Mouse (Mus musculus) cerebellum, postnatal 10 days (tissue): ENCODE results near the gene Pced1b.
"Not testable (repeated sequence)": the region's sequence is repeated elsewhere in the genome, so short reads cannot be mapped to it uniquely, and the experiment has no call there.

Experiments used
- DNase-seq, 2 experiments: peaks; one replicate each; pipeline ENCODE4 v3.0.0; 2021; ENCODE audit warnings: mixed read lengths in 2 of 2

Pced1b gene

GRCm38 (mm10) chr15:97345110-97345509 lies 98.2 kb downstream of the Pced1b start:
- no peak for DNase-seq

GRCm38 (mm10) chr15:97345917-97346316 lies 99.0 kb downstream of the Pced1b start:
- no peak for DNase-seq

GRCm38 (mm10) chr15:97346413-97346812 lies 99.5 kb downstream of the Pced1b start:
- DNase-seq = no peak

GRCm38 (mm10) chr15:97346897-97347296 lies 100.0 kb downstream of the Pced1b start:
- DNase-seq = no peak

GRCm38 (mm10) chr15:97348566-97349315 lies 101.8 kb downstream of the Pced1b start:
- DNase-seq = no peak

- no peak for DNase-seq
Observed at GRCm38 (mm10) chr15:97350528-97350927, 103.6 kb downstream of the Pced1b start.

GRCm38 (mm10) chr15:97351016-97351415 lies 104.1 kb downstream of the Pced1b start:
- DNase-seq = peak; percentile 10 to 16

- no peak for DNase-seq
Observed at GRCm38 (mm10) chr15:97351681-97352080, 104.8 kb downstream of the Pced1b start.

- DNase-seq = no peak
Observed at GRCm38 (mm10) chr15:97355676-97356303, 108.9 kb downstream of the Pced1b start.

GRCm38 (mm10) chr15:97357016-97357415 lies 110.1 kb downstream of the Pced1b start:
- DNase-seq = no peak

- DNase-seq = no peak
Observed at GRCm38 (mm10) chr15:97360842-97361770, 114.2 kb downstream of the Pced1b start.

GRCm38 (mm10) chr15:97361771-97362171 lies 114.9 kb downstream of the Pced1b start:
- DNase-seq = no peak

GRCm38 (mm10) chr15:97364271-97364670 lies 117.4 kb downstream of the Pced1b start:
- not testable (repeated sequence) for DNase-seq

GRCm38 (mm10) chr15:97364968-97365367 lies 118.1 kb downstream of the Pced1b start:
- no peak for DNase-seq

GRCm38 (mm10) chr15:97368035-97368608 lies 121.2 kb downstream of the Pced1b start:
- no peak for DNase-seq

GRCm38 (mm10) chr15:97368631-97369030 lies 121.7 kb downstream of the Pced1b start:
- DNase-seq = no peak

GRCm38 (mm10) chr15:97369144-97369543 lies 122.2 kb downstream of the Pced1b start:
- no peak for DNase-seq

- DNase-seq = no peak
Observed at GRCm38 (mm10) chr15:97370880-97371279, 124.0 kb downstream of the Pced1b start.

GRCm38 (mm10) chr15:97372043-97372442 lies 125.1 kb downstream of the Pced1b start:
- not testable (repeated sequence) for DNase-seq

- no peak for DNase-seq
Observed at GRCm38 (mm10) chr15:97372611-97373131, 125.8 kb downstream of the Pced1b start.

- no peak for DNase-seq
Observed at GRCm38 (mm10) chr15:97373203-97374084, 126.5 kb downstream of the Pced1b start.
